Mouse (Mus musculus): Measurements from ENCODE around the gene Cntnap2. TPM values are rescaled to one million over a fixed set of nuclear protein-coding genes. Genes with fewer than 3 reads are reported as not detected.

The Cntnap2 gene
- polyA plus RNA-seq, 1 experiment from 2014 or later = 6.9 TPM

DNA sequence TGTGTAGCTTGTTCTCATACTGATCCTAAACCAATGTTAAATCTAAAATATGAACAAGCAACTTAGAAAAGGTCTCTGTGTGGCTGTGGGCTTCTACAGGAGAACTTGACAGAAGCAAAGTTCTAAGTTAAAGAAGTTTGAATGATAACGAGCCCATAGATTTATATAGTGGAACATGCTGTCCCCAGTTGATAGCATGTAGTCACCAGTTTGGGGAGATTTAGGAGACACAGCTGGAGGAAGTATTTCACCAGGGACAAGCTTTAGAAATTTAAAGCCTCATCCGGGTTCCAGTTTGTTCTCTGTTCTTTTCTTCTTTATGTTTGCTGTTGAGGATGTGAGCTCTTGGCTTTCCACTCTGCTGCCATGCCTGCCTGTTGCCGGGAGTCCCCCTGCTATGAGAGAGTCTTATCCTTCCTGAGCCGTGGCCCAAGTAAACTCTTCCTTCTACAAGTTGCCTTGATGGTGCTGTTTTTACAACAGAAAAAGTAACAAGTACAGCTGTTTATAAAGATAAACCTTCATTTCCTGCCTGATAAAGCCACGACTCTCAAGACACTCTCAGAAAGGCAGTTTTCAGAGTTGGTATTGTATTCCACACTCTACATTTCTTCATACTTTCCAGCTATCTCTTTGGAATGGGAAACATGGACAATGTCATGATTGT, 2264.1 kb downstream of the Cntnap2 start:
- Histone ChIP-seq H3K27me3 (ENCODE audit: control insufficient read depth, insufficient read depth, low read length) (no peaks in the 10 kb centered on the region), H3K9ac (ENCODE audit: low read length) (no peak overlapping the region), H3K4me1 (ENCODE audit: control insufficient read depth, insufficient read depth, low read length) (peaks cover 7% of the 10 kb centered on the region), H3K4me3 (ENCODE audit: low read depth, low read length) (no peak overlapping the region), H3K4me2 (ENCODE audit: low read depth) (no peak overlapping the region), H3K9me3 (ENCODE audit: control insufficient read depth, low read length) (no peaks in the 10 kb centered on the region), H3K27ac (ENCODE audit: low read depth, low read length) (no peak overlapping the region), H3K36me3 (ENCODE audit: control insufficient read depth, insufficient read depth, low read length) (no peaks in the 10 kb centered on the region)
- 72% methylated on average over 5 of the region's 5 CpGs for WGBS
- ATAC-seq (ENCODE audit: insufficient read depth, low FRiP score, low TSS enrichment) (no peak), DNase-seq (ENCODE audit: low spot score) (no peak)

GRCm38 (mm10) chr6:47323886-47324285, 2264.7 kb downstream of the Cntnap2 start:
- H3K4me2 ChIP-seq (ENCODE audit: low read depth) = no peak overlapping the region
- no peaks in the 10 kb centered on the region for H3K9me3 ChIP-seq (ENCODE audit: control insufficient read depth, low read length)
- H3K4me1 ChIP-seq (ENCODE audit: control insufficient read depth, insufficient read depth, low read length) = peaks cover 7% of the 10 kb centered on the region
- no peaks in the 10 kb centered on the region for H3K36me3 ChIP-seq (ENCODE audit: control insufficient read depth, insufficient read depth, low read length)
- WGBS = 68% methylated on average over 5 of the region's 5 CpGs
- H3K27me3 ChIP-seq (ENCODE audit: control insufficient read depth, insufficient read depth, low read length) = no peaks in the 10 kb centered on the region
- no peak overlapping the region for H3K27ac ChIP-seq (ENCODE audit: low read depth, low read length)
- DNase-seq (ENCODE audit: low spot score) = no peak
- no peak overlapping the region for H3K9ac ChIP-seq (ENCODE audit: low read length)
- H3K4me3 ChIP-seq (ENCODE audit: low read depth, low read length) = no peak overlapping the region
- ATAC-seq (ENCODE audit: insufficient read depth, low FRiP score, low TSS enrichment) = no peak

DNA sequence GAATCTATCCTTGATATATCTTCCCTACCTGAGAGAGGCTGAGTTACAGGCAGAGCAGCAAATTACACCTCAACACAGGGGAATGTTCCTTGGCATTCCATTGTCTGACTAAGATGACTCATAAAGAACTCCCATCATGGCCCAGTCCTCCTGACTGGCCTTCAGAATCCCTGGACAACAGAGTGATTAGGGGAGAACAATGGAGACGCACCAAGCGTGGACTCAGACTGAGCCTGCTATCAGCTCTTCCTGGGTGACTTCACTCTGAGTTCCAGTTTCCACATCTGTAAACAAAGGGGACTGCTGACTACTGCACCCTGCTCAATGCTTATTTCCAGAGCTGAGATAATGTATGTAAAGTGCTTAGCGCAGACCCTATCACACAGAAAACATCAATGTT, 2269.1 kb downstream of the Cntnap2 start:
- DNase-seq (ENCODE audit: low spot score) = no peak
- 90% methylated on average over 3 of the region's 3 CpGs for WGBS

DNA sequence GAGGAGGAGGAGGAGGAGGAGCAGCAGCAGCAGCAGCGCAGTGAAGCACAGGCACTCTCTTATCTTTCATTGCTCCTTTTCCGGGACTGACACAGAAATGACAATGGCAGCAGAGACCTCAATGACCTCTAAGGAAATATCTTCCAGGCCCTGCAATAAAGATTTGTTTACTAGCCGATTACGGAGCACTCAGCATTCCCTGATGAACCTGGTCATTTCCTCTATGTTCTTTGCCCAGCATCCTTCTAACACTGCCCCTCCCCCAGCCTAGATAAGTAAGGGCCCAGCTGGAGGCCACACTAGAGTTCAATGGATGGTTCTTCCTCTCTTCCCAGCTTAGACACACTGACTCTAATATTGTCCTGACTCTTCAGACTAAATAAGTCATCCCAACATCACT, 2270.1 kb downstream of the Cntnap2 start:
- Histone ChIP-seq H3K4me2 (ENCODE audit: low read depth) (no peak overlapping the region), H3K9ac (ENCODE audit: low read length) (no peak overlapping the region), H3K36me3 (ENCODE audit: control insufficient read depth, insufficient read depth, low read length) (no peaks in the 10 kb centered on the region), H3K4me3 (ENCODE audit: low read depth, low read length) (no peak overlapping the region), H3K27ac (ENCODE audit: low read depth, low read length) (no peak overlapping the region), H3K27me3 (ENCODE audit: control insufficient read depth, insufficient read depth, low read length) (no peaks in the 10 kb centered on the region), H3K9me3 (ENCODE audit: control insufficient read depth, low read length) (no peaks in the 10 kb centered on the region), H3K4me1 (ENCODE audit: control insufficient read depth, insufficient read depth, low read length) (no peaks in the 10 kb centered on the region)
- no peak for ATAC-seq (ENCODE audit: insufficient read depth, low FRiP score, low TSS enrichment)
- no peak for DNase-seq (ENCODE audit: low spot score)
- 29% methylated on average over 4 of the region's 4 CpGs for WGBS

More for the DNA sequence above, 2269.1 kb downstream of the Cntnap2 start:
- no peak for ATAC-seq (ENCODE audit: insufficient read depth, low FRiP score, low TSS enrichment)
- Histone ChIP-seq H3K4me1 (ENCODE audit: control insufficient read depth, insufficient read depth, low read length) (no peaks in the 10 kb centered on the region), H3K27me3 (ENCODE audit: control insufficient read depth, insufficient read depth, low read length) (no peaks in the 10 kb centered on the region), H3K9me3 (ENCODE audit: control insufficient read depth, low read length) (no peaks in the 10 kb centered on the region), H3K9ac (ENCODE audit: low read length) (no peak overlapping the region), H3K4me2 (ENCODE audit: low read depth) (no peak overlapping the region), H3K36me3 (ENCODE audit: control insufficient read depth, insufficient read depth, low read length) (no peaks in the 10 kb centered on the region), H3K27ac (ENCODE audit: low read depth, low read length) (no peak overlapping the region), H3K4me3 (ENCODE audit: low read depth, low read length) (no peak overlapping the region)

- no peaks in the 10 kb centered on the region for H3K4me1 ChIP-seq (ENCODE audit: control insufficient read depth, insufficient read depth, low read length)
- no peak overlapping the region for H3K27ac ChIP-seq (ENCODE audit: low read depth, low read length)
- no peak overlapping the region for H3K4me3 ChIP-seq (ENCODE audit: low read depth, low read length)
- ATAC-seq (ENCODE audit: insufficient read depth, low FRiP score, low TSS enrichment) (no peak), DNase-seq (ENCODE audit: low spot score) (no peak)
- no peak overlapping the region for H3K4me2 ChIP-seq (ENCODE audit: low read depth)
- 58% methylated on average over 4 of the region's 4 CpGs for WGBS
- H3K9me3 ChIP-seq (ENCODE audit: control insufficient read depth, low read length) = no peaks in the 10 kb centered on the region
- no peaks in the 10 kb centered on the region for H3K36me3 ChIP-seq (ENCODE audit: control insufficient read depth, insufficient read depth, low read length)
- H3K9ac ChIP-seq (ENCODE audit: low read length) = no peak overlapping the region
- no peaks in the 10 kb centered on the region for H3K27me3 ChIP-seq (ENCODE audit: control insufficient read depth, insufficient read depth, low read length)
Observed at GRCm38 (mm10) chr6:47333016-47333415, 2273.9 kb downstream of the Cntnap2 start.

- ATAC-seq (ENCODE audit: insufficient read depth, low FRiP score, low TSS enrichment) (no peak), DNase-seq (ENCODE audit: low spot score) (no peak)
- Histone ChIP-seq H3K4me2 (ENCODE audit: low read depth) (no peak overlapping the region), H3K4me1 (ENCODE audit: control insufficient read depth, insufficient read depth, low read length) (no peaks in the 10 kb centered on the region), H3K4me3 (ENCODE audit: low read depth, low read length) (no peak overlapping the region), H3K9ac (ENCODE audit: low read length) (no peak overlapping the region), H3K9me3 (ENCODE audit: control insufficient read depth, low read length) (no peaks in the 10 kb centered on the region), H3K36me3 (ENCODE audit: control insufficient read depth, insufficient read depth, low read length) (no peaks in the 10 kb centered on the region), H3K27me3 (ENCODE audit: control insufficient read depth, insufficient read depth, low read length) (no peaks in the 10 kb centered on the region), H3K27ac (ENCODE audit: low read depth, low read length) (no peak overlapping the region)
- 90% methylated on average over 2 of the region's 2 CpGs for WGBS
Observed at GRCm38 (mm10) chr6:47334377-47334776, 2275.2 kb downstream of the Cntnap2 start.

DNA sequence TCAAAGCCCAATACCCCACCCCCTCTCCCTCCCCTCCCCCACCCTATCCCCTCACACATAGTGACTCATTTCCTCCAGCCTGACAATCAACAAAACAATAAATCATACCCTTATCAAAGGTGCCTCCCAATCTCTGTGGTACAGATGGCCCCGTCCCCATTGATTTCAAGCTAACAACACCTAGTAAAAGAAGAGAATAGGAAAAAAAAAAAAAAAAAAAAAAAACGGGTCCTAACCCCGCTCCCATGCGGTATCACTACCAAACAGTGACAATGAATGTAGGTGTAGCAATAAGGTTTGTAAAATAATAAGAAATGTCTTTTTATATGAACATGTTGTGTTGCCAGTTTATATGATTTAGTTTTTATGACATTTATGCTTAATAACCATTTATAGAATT, 2278.1 kb downstream of the Cntnap2 start:
- Histone ChIP-seq H3K4me2 (ENCODE audit: low read depth) (no peak overlapping the region), H3K27me3 (ENCODE audit: control insufficient read depth, insufficient read depth, low read length) (no peaks in the 10 kb centered on the region), H3K9me3 (ENCODE audit: control insufficient read depth, low read length) (no peaks in the 10 kb centered on the region), H3K36me3 (ENCODE audit: control insufficient read depth, insufficient read depth, low read length) (no peaks in the 10 kb centered on the region), H3K4me1 (ENCODE audit: control insufficient read depth, insufficient read depth, low read length) (no peaks in the 10 kb centered on the region), H3K4me3 (ENCODE audit: low read depth, low read length) (no peak overlapping the region), H3K27ac (ENCODE audit: low read depth, low read length) (no peak overlapping the region), H3K9ac (ENCODE audit: low read length) (no peak overlapping the region)
- ATAC-seq (ENCODE audit: insufficient read depth, low FRiP score, low TSS enrichment) (no peak), DNase-seq (ENCODE audit: low spot score) (no peak)
- WGBS = 76% methylated on average over 4 of the region's 4 CpGs

GRCm38 (mm10) chr6:47338113-47338512, 2279.0 kb downstream of the Cntnap2 start:
- H3K4me2 ChIP-seq (ENCODE audit: low read depth) = no peak overlapping the region
- no peak overlapping the region for H3K9ac ChIP-seq (ENCODE audit: low read length)
- no peak for DNase-seq (ENCODE audit: low spot score)
- ATAC-seq (ENCODE audit: insufficient read depth, low FRiP score, low TSS enrichment) = no peak
- H3K4me3 ChIP-seq (ENCODE audit: low read depth, low read length) = no peak overlapping the region
- H3K36me3 ChIP-seq (ENCODE audit: control insufficient read depth, insufficient read depth, low read length) = no peaks in the 10 kb centered on the region
- no peak overlapping the region for H3K27ac ChIP-seq (ENCODE audit: low read depth, low read length)
- H3K27me3 ChIP-seq (ENCODE audit: control insufficient read depth, insufficient read depth, low read length) = no peaks in the 10 kb centered on the region
- no peaks in the 10 kb centered on the region for H3K4me1 ChIP-seq (ENCODE audit: control insufficient read depth, insufficient read depth, low read length)
- no peaks in the 10 kb centered on the region for H3K9me3 ChIP-seq (ENCODE audit: control insufficient read depth, low read length)
- WGBS = 72% methylated on average over 6 of the region's 6 CpGs

DNA sequence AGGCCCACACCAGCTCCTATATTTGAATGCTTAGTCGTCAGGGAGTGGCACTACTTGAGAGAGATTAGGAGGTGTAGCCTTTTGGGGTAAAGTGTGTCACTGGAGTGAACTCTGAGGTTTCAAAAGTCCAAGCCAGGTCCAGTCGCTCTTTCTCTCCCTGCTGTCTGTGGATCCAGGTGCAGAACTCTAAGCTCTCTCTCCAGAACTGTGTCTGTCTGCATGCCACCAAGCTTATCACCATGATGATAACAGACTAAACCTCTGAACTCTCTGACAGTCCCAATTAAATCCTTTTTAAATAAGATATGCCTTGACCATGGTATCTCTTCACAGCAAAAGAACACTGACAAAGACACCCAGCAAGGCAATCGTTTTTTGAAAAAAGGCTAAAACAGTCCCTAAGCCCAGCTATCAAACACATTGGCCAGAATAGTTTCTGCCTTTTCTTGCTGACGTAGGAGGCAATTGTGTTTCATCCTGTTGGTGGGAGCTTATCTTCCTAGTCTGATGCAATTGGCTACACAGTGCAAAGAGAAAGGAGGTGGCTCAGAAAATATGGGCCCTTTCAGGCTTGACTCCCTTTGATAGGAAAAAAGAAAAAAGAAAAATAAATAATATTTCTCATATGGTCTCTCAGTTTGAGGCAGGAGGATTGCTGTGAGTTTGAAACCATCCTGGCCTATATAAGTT, 2281.8 kb downstream of the Cntnap2 start:
- H3K9me3 ChIP-seq (ENCODE audit: control insufficient read depth, low read length) = no peaks in the 10 kb centered on the region
- DNase-seq (ENCODE audit: low spot score) (no peak), ATAC-seq (ENCODE audit: insufficient read depth, low FRiP score, low TSS enrichment) (no peak)
- no peak overlapping the region for H3K4me3 ChIP-seq (ENCODE audit: low read depth, low read length)
- no peak overlapping the region for H3K27ac ChIP-seq (ENCODE audit: low read depth, low read length)
- H3K4me2 ChIP-seq (ENCODE audit: low read depth) = no peak overlapping the region
- no peak overlapping the region for H3K9ac ChIP-seq (ENCODE audit: low read length)
- H3K27me3 ChIP-seq (ENCODE audit: control insufficient read depth, insufficient read depth, low read length) = no peaks in the 10 kb centered on the region
- no peaks in the 10 kb centered on the region for H3K36me3 ChIP-seq (ENCODE audit: control insufficient read depth, insufficient read depth, low read length)
- H3K4me1 ChIP-seq (ENCODE audit: control insufficient read depth, insufficient read depth, low read length) = no peaks in the 10 kb centered on the region
- 76% methylated on average over 4 of the region's 4 CpGs for WGBS

Measured in neural tube, embryonic 11.5 days (tissue).